Mouse (Mus musculus): Measurements from ENCODE around the gene Glis2. TPM values are rescaled to one million over a fixed set of nuclear protein-coding genes. Genes with fewer than 3 reads are reported as not detected.

Glis2 gene
- polyA plus RNA-seq, 1 experiment, result 5.7 TPM

GRCm38 (mm10) chr16:4606431-4607084, 12.0 kb downstream of the Glis2 start:
- H3K27ac ChIP-seq (replicated peaks; ENCODE audit: low read depth, low read length), result peak overlapping the region; percentile 66
- no peak overlapping the region for H3K4me3 ChIP-seq (ENCODE audit: insufficient read depth, low read depth, low read length)
- H3K4me1 ChIP-seq (ENCODE audit: control insufficient read depth, insufficient read depth, insufficient read length, low read length), result peaks cover 13% of the 10 kb centered on the region

- Histone ChIP-seq H3K4me3 (ENCODE audit: insufficient read depth, low read depth, low read length) (no peak overlapping the region), H3K4me1 (ENCODE audit: control insufficient read depth, insufficient read depth, insufficient read length, low read length) (peaks cover 13% of the 10 kb centered on the region), H3K27ac (replicated peaks; ENCODE audit: low read depth, low read length) (no peak overlapping the region)
Measured at GRCm38 (mm10) chr16:4607818-4608531, 13.5 kb downstream of the Glis2 start.

GRCm38 (mm10) chr16:4608532-4609059, 14.1 kb downstream of the Glis2 start:
- no peak overlapping the region for H3K27ac ChIP-seq (replicated peaks; ENCODE audit: low read depth, low read length)
- peaks cover 13% of the 10 kb centered on the region for H3K4me1 ChIP-seq (ENCODE audit: control insufficient read depth, insufficient read depth, insufficient read length, low read length)

GRCm38 (mm10) chr16:4611193-4611592, 16.7 kb downstream of the Glis2 start:
- Histone ChIP-seq H3K4me3 (ENCODE audit: insufficient read depth, low read depth, low read length) (no peak overlapping the region), H3K27ac (replicated peaks; ENCODE audit: low read depth, low read length) (no peak overlapping the region), H3K4me1 (ENCODE audit: control insufficient read depth, insufficient read depth, insufficient read length, low read length) (peaks cover 18% of the 10 kb centered on the region)

More at GRCm38 (mm10) chr16:4608532-4609059, 14.1 kb downstream of the Glis2 start:
- no peak overlapping the region for H3K4me3 ChIP-seq (ENCODE audit: insufficient read depth, low read depth, low read length)

GRCm38 (mm10) chr16:4611676-4612075, 17.2 kb downstream of the Glis2 start:
- H3K4me1 ChIP-seq (ENCODE audit: control insufficient read depth, insufficient read depth, insufficient read length, low read length), result peaks cover 13% of the 10 kb centered on the region
- H3K4me3 ChIP-seq (ENCODE audit: insufficient read depth, low read depth, low read length), result no peak overlapping the region
- no peak overlapping the region for H3K27ac ChIP-seq (replicated peaks; ENCODE audit: low read depth, low read length)

- H3K4me1 ChIP-seq (ENCODE audit: control insufficient read depth, insufficient read depth, insufficient read length, low read length), result peaks cover 17% of the 10 kb centered on the region
- no peak overlapping the region for H3K4me3 ChIP-seq (ENCODE audit: insufficient read depth, low read depth, low read length)
- no peak overlapping the region for H3K27ac ChIP-seq (replicated peaks; ENCODE audit: low read depth, low read length)
Measured at GRCm38 (mm10) chr16:4613736-4614135, 19.2 kb downstream of the Glis2 start.

GRCm38 (mm10) chr16:4614639-4615038, 20.1 kb downstream of the Glis2 start:
- Histone ChIP-seq H3K27ac (replicated peaks; ENCODE audit: low read depth, low read length) (no peak overlapping the region), H3K4me3 (ENCODE audit: insufficient read depth, low read depth, low read length) (no peak overlapping the region), H3K4me1 (ENCODE audit: control insufficient read depth, insufficient read depth, insufficient read length, low read length) (peaks cover 17% of the 10 kb centered on the region)

GRCm38 (mm10) chr16:4615297-4615696, 20.8 kb downstream of the Glis2 start:
- Histone ChIP-seq H3K27ac (replicated peaks; ENCODE audit: low read depth, low read length) (no peak overlapping the region; the same call in 1 of the 2 replicates), H3K4me3 (ENCODE audit: insufficient read depth, low read depth, low read length) (no peak overlapping the region), H3K4me1 (ENCODE audit: control insufficient read depth, insufficient read depth, insufficient read length, low read length) (peaks cover 17% of the 10 kb centered on the region)

GRCm38 (mm10) chr16:4616829-4617228, 22.3 kb downstream of the Glis2 start:
- no peak overlapping the region for H3K27ac ChIP-seq (replicated peaks; ENCODE audit: low read depth, low read length)
- H3K4me1 ChIP-seq (ENCODE audit: control insufficient read depth, insufficient read depth, insufficient read length, low read length), result peaks cover 25% of the 10 kb centered on the region
- H3K4me3 ChIP-seq (ENCODE audit: insufficient read depth, low read depth, low read length), result no peak overlapping the region

GRCm38 (mm10) chr16:4624074-4624473, 29.6 kb downstream of the Glis2 start:
- peaks cover 16% of the 10 kb centered on the region for H3K4me1 ChIP-seq (ENCODE audit: control insufficient read depth, insufficient read depth, insufficient read length, low read length)
- H3K27ac ChIP-seq (replicated peaks; ENCODE audit: low read depth, low read length), result peak overlapping the region; percentile 78
- H3K4me3 ChIP-seq (ENCODE audit: insufficient read depth, low read depth, low read length), result peak overlapping the region; percentile 88

- Histone ChIP-seq H3K4me3 (ENCODE audit: insufficient read depth, low read depth, low read length) (peak within 1 kb of the TSS; percentile 88), H3K4me1 (ENCODE audit: control insufficient read depth, insufficient read depth, insufficient read length, low read length) (peaks cover 16% of the 10 kb centered on the region), H3K27ac (replicated peaks; ENCODE audit: low read depth, low read length) (peak within 1 kb of the TSS; percentile 78)
Measured at GRCm38 (mm10) chr16:4624481-4625110, 30.1 kb downstream of the Glis2 start, which contains the start of gene Pam16. Pam16 (minus strand) TSS chr16:4624988.

GRCm38 (mm10) chr16:4627105-4627504, 32.6 kb downstream of the Glis2 start:
- Histone ChIP-seq H3K4me1 (ENCODE audit: control insufficient read depth, insufficient read depth, insufficient read length, low read length) (peaks cover 7% of the 10 kb centered on the region), H3K4me3 (ENCODE audit: insufficient read depth, low read depth, low read length) (no peak overlapping the region), H3K27ac (replicated peaks; ENCODE audit: low read depth, low read length) (no peak overlapping the region)

- Histone ChIP-seq H3K4me3 (ENCODE audit: insufficient read depth, low read depth, low read length) (no peak overlapping the region), H3K4me1 (ENCODE audit: control insufficient read depth, insufficient read depth, insufficient read length, low read length) (0 out of 2 replicates have a peak, but pooled peaks cover 2% of the 10 kb centered on the region), H3K27ac (replicated peaks; ENCODE audit: low read depth, low read length) (no peak overlapping the region)
Measured at GRCm38 (mm10) chr16:4628898-4629419, 34.4 kb downstream of the Glis2 start.

GRCm38 (mm10) chr16:4629950-4630349, 35.4 kb downstream of the Glis2 start:
- Histone ChIP-seq H3K4me3 (ENCODE audit: insufficient read depth, low read depth, low read length) (no peak overlapping the region), H3K27ac (replicated peaks; ENCODE audit: low read depth, low read length) (no peak overlapping the region), H3K4me1 (ENCODE audit: control insufficient read depth, insufficient read depth, insufficient read length, low read length) (0 out of 2 replicates have a peak, but pooled peaks cover 2% of the 10 kb centered on the region)

GRCm38 (mm10) chr16:4632050-4632449, 37.5 kb downstream of the Glis2 start:
- Histone ChIP-seq H3K4me3 (ENCODE audit: insufficient read depth, low read depth, low read length) (no peak overlapping the region), H3K4me1 (ENCODE audit: control insufficient read depth, insufficient read depth, insufficient read length, low read length) (0 out of 2 replicates have a peak, but pooled peaks cover 2% of the 10 kb centered on the region), H3K27ac (replicated peaks; ENCODE audit: low read depth, low read length) (no peak overlapping the region)
